Mouse (Mus musculus) MEL (cell line): ENCODE results near the gene Dnajb8.

Experiments used
- CTCF ChIP-seq, 3 experiments: IDR thresholded peaks in 2 of 3; conservative IDR thresholded peaks in 1 of 3; 2 replicates each; pipeline ENCODE4 v1.5.1; 2011 to 2012; ENCODE audit warnings: low read length in 3 of 3, low read depth in 2 of 3, mild to moderate bottlenecking in 2 of 3, improper control_type of control experiment in 1 of 3, inconsistent platforms in 1 of 3, mixed read lengths in 1 of 3, moderate library complexity in 1 of 3; ENCODE audit not compliant: control insufficient read depth in 1 of 3, insufficient read depth in 1 of 3, poor library complexity in 1 of 3, severe bottlenecking in 1 of 3
- MAFK ChIP-seq: IDR thresholded peaks from 2 replicates; pipeline ENCODE4 v1.6.1; 2011; ENCODE audit warnings: low read depth, mild to moderate bottlenecking, low read length, improper control_type of control experiment, borderline replicate concordance

GRCm38 (mm10) chr6:88267970-88268369, 45.9 kb downstream of the Dnajb8 start:
- TF ChIP-seq CTCF (IDR thresholded peaks at IDR 0.05 in 2 of 3, conservative IDR thresholded peaks at IDR 0.05 in 1 of 3; ENCODE audit: control insufficient read depth in 1 of 3, insufficient read depth in 1 of 3, low read depth in 2 of 3, low read length in 3 of 3, poor library complexity in 1 of 3, severe bottlenecking in 1 of 3): no peak
- no peak for TF ChIP-seq MAFK
